11 mouse cellular contexts compared by ENCODE assay signal in genomic region chr4:35354046-35354445, GRCm38 (mm10).
A peak's percentile ranks its signal among the peaks of the same experiment; 100 is the strongest.
DNase-seq lines count a peak whose midpoint lies in the region; ATAC-seq and TF ChIP-seq lines count a peak whose summit lies in the region.
"Had no signal": no experiment of that assay in that cellular context is flagged by ENCODE, and none has a peak within 500 bp of the region (broad histone marks: within the 10 kb centered on the region; RNA-seq: fewer than 3 reads in every experiment).

No protein-coding gene starts in this region.

- H3K4me3 ChIP-seq in layer of hippocampus, adult 2 months, result no peak overlapping the region
- H3K4me3 ChIP-seq: heart, adult 2 months had no signal

- ATAC-seq in monocyte, adult 5-6 weeks (replicated peaks; ENCODE audit: insufficient number of reproducible peaks, low FRiP score, low TSS enrichment, poor library complexity, severe bottlenecking), result no peak

- no peak for TF ChIP-seq CTCF in layer of hippocampus, adult 2 months (conservative IDR thresholded peaks at IDR 0.05)

- peak; percentile 30 for DNase-seq in kidney, postnatal 10 days
- no peak for DNase-seq in kidney, adult 8-10 months
- peak; percentile 72 for DNase-seq in embryo, embryonic 10.5 days (ENCODE audit: low spot score)
- DNase-seq in fibroblast of lung, adult 2 months (ENCODE audit: low read depth), result peak; percentile 0
- peak; percentile 78 for DNase-seq in mesoderm, embryonic 11.5 days (ENCODE audit: low read depth, low spot score)
- DNase-seq in layer of hippocampus, adult 2 months (ENCODE audit: low spot score in 2 of 2), result no peak
- DNase-seq in urinary bladder, postnatal 4 days (ENCODE audit: low spot score in 2 of 2), result no peak
- DNase-seq: adrenal gland, postnatal 10 days; heart, adult 2 months; right cerebral cortex, postnatal 14 days had no signal

- H3K27ac ChIP-seq in layer of hippocampus, adult 2 months, result no peak overlapping the region
- H3K27ac ChIP-seq: heart, adult 2 months had no signal

Comparison
In these comparisons a context has a peak if more than half of its experiments do, and no peak if none do; other contexts are left out.
1. DNase-seq: peak in kidney, postnatal 10 days (single experiment), embryo, embryonic 10.5 days (single experiment), fibroblast of lung, adult 2 months (single experiment) and mesoderm, embryonic 11.5 days (single experiment); none in kidney, adult 8-10 months (0 of 2), layer of hippocampus, adult 2 months (0 of 2) and urinary bladder, postnatal 4 days (0 of 2).